Comparison of ENCODE assay signal across 22 mouse cellular contexts in genomic region chr9:47753127-47753526, GRCm38 (mm10).
A peak's percentile ranks its signal among the peaks of the same experiment; 100 is the strongest.
DNase-seq lines count a peak whose midpoint lies in the region; ATAC-seq and TF ChIP-seq lines count a peak whose summit lies in the region.
"Had no signal": no experiment of that assay in that cellular context is flagged by ENCODE, and none has a peak within 500 bp of the region (broad histone marks: within the 10 kb centered on the region; RNA-seq: fewer than 3 reads in every experiment).

No protein-coding gene starts in this region.

- DNase-seq in frontal cortex, postnatal 25 days (ENCODE audit: low spot score in 2 of 2) = no peak
- DNase-seq in midbrain, postnatal 0 days (ENCODE audit: low spot score) = peak; percentile 65
- DNase-seq in midbrain, embryonic 11.5 days (ENCODE audit: low spot score, missing footprints) = no peak
- no peak for DNase-seq in embryo, embryonic 11 days
- DNase-seq in cerebellum, postnatal 4 days (ENCODE audit: low spot score in 2 of 2) = no peak
- DNase-seq: adrenal gland, postnatal 10 days; B cell, adult 2 months; cerebellum, adult 2 months; heart, postnatal 4 days; kidney, adult 2 months; kidney, postnatal 25 days; layer of hippocampus, adult 9-11 months; lung, embryonic 14.5 days; right cerebral cortex, postnatal 4 days; thymus, postnatal 14 days had no signal

- no peak overlapping the region for H3K9ac ChIP-seq in midbrain, postnatal 0 days (replicated peaks; ENCODE audit: low read length, poor library complexity, severe bottlenecking)
- no peak overlapping the region for H3K9ac ChIP-seq in midbrain, embryonic 11.5 days (ENCODE audit: low read length)
- no peak overlapping the region for H3K9ac ChIP-seq in hindbrain, embryonic 12.5 days
- H3K9ac ChIP-seq in limb, embryonic 13.5 days = no peak overlapping the region
- H3K9ac ChIP-seq: heart, embryonic 12.5 days; lung, embryonic 14.5 days; neural tube, embryonic 12.5 days had no signal

- peak; percentile 48 for ATAC-seq in frontal cortex, adult (ENCODE audit: low TSS enrichment)
- ATAC-seq in midbrain, postnatal 0 days (ENCODE audit: low FRiP score) = no peak
- ATAC-seq in midbrain, embryonic 11.5 days (ENCODE audit: low FRiP score) = no peak
- no peak for ATAC-seq in hindbrain, embryonic 12.5 days (ENCODE audit: low FRiP score)
- no peak for ATAC-seq in limb, embryonic 13.5 days (ENCODE audit: low FRiP score, low read depth)

- WGBS in midbrain, postnatal 0 days = 66% methylated on average over 7 of the region's 7 CpGs
- WGBS in midbrain, embryonic 11.5 days = 76% methylated on average over 7 of the region's 7 CpGs
- 75% methylated on average over 7 of the region's 7 CpGs for WGBS in hindbrain, embryonic 12.5 days
- 61% methylated on average over 7 of the region's 7 CpGs for WGBS in limb, embryonic 13.5 days

- no peaks in the 10 kb centered on the region for H3K4me1 ChIP-seq in midbrain, postnatal 0 days (ENCODE audit: insufficient read depth, low read length)
- H3K4me1 ChIP-seq in midbrain, embryonic 11.5 days (ENCODE audit: control insufficient read depth, insufficient read depth, low read length) = no peaks in the 10 kb centered on the region
- peaks cover 45% of the 10 kb centered on the region for H3K4me1 ChIP-seq in hindbrain, embryonic 12.5 days
- H3K4me1 ChIP-seq in limb, embryonic 13.5 days = peaks cover 51% of the 10 kb centered on the region

- no peaks in the 10 kb centered on the region for H3K9me3 ChIP-seq in midbrain, postnatal 0 days (ENCODE audit: low read length)
- no peaks in the 10 kb centered on the region for H3K9me3 ChIP-seq in midbrain, embryonic 11.5 days (ENCODE audit: control insufficient read depth, low read length)
- no peaks in the 10 kb centered on the region for H3K9me3 ChIP-seq in hindbrain, embryonic 12.5 days (replicated peaks)
- H3K9me3 ChIP-seq in limb, embryonic 13.5 days = no peaks in the 10 kb centered on the region
- H3K9me3 ChIP-seq: heart, embryonic 12.5 days; neural tube, embryonic 12.5 days had no signal

- H3K4me3 ChIP-seq in midbrain, postnatal 0 days (ENCODE audit: low read depth, low read length) = no peak overlapping the region
- no peak overlapping the region for H3K4me3 ChIP-seq in midbrain, embryonic 11.5 days (ENCODE audit: low read depth, low read length)
- H3K4me3 ChIP-seq in hindbrain, embryonic 12.5 days = no peak overlapping the region
- H3K4me3 ChIP-seq in limb, embryonic 13.5 days = 0 out of 2 replicates have a peak overlapping the region, but pooled peaks have one; percentile 7
- H3K4me3 ChIP-seq: heart, embryonic 12.5 days; neural tube, embryonic 12.5 days had no signal

- no peak overlapping the region for H3K4me2 ChIP-seq in midbrain, postnatal 0 days (ENCODE audit: low read depth, low read length, poor library complexity, severe bottlenecking)
- no peak overlapping the region for H3K4me2 ChIP-seq in midbrain, embryonic 11.5 days
- H3K4me2 ChIP-seq in hindbrain, embryonic 12.5 days (replicated peaks) = no peak overlapping the region
- peak overlapping the region; percentile 43 for H3K4me2 ChIP-seq in limb, embryonic 13.5 days (replicated peaks)
- H3K4me2 ChIP-seq: liver, embryonic 11.5 days; lung, embryonic 14.5 days; neural tube, embryonic 12.5 days had no signal

- no peak overlapping the region for H3K27ac ChIP-seq in midbrain, postnatal 0 days (ENCODE audit: low read depth, low read length)
- no peak overlapping the region for H3K27ac ChIP-seq in midbrain, embryonic 11.5 days (ENCODE audit: low read depth, low read length)
- 0 out of 2 replicates have a peak overlapping the region, but pooled peaks have one; percentile 48 for H3K27ac ChIP-seq in hindbrain, embryonic 12.5 days
- no peak overlapping the region for H3K27ac ChIP-seq in limb, embryonic 13.5 days
- H3K27ac ChIP-seq: macrophage; neural tube, embryonic 12.5 days had no signal

- TF ChIP-seq CTCF in midbrain, postnatal 0 days (IDR thresholded peaks at IDR 0.05) = no peak

- no peaks in the 10 kb centered on the region for H3K36me3 ChIP-seq in midbrain, postnatal 0 days (ENCODE audit: insufficient read depth, low read length)
- H3K36me3 ChIP-seq in midbrain, embryonic 11.5 days (ENCODE audit: control insufficient read depth, insufficient read depth, low read length) = no peaks in the 10 kb centered on the region
- H3K36me3 ChIP-seq in hindbrain, embryonic 12.5 days = no peaks in the 10 kb centered on the region
- H3K36me3 ChIP-seq in limb, embryonic 13.5 days = no peaks in the 10 kb centered on the region
- H3K36me3 ChIP-seq: heart, embryonic 12.5 days; neural tube, embryonic 12.5 days had no signal

- H3K27me3 ChIP-seq in midbrain, postnatal 0 days (ENCODE audit: insufficient read depth, low read length) = no peaks in the 10 kb centered on the region
- H3K27me3 ChIP-seq in midbrain, embryonic 11.5 days (ENCODE audit: control insufficient read depth, insufficient read depth, low read length) = no peaks in the 10 kb centered on the region
- H3K27me3 ChIP-seq in hindbrain, embryonic 12.5 days = no peaks in the 10 kb centered on the region
- no peaks in the 10 kb centered on the region for H3K27me3 ChIP-seq in limb, embryonic 13.5 days
- H3K27me3 ChIP-seq: heart, embryonic 12.5 days; neural tube, embryonic 12.5 days had no signal
